Mouse (Mus musculus): ENCODE measurements around the gene Slc8a1. TPM values are rescaled to one million over a fixed set of nuclear protein-coding genes. Genes with fewer than 3 reads are reported as not detected.

Gene Slc8a1
- polyA plus RNA-seq, 1 experiment from 2014 or later: 21.0 TPM

GRCm38 (mm10) chr17:81579728-81580425 is 158.3 kb downstream of the Slc8a1 start:
- Histone ChIP-seq H3K27me3 (ENCODE audit: control insufficient read depth, insufficient read depth, low read length) (no peaks in the 10 kb centered on the region), H3K9ac (ENCODE audit: low read depth, low read length) (no peak overlapping the region), H3K9me3 (ENCODE audit: control insufficient read depth, low read length) (no peaks in the 10 kb centered on the region; the same call in 1 of the 2 replicates), H3K4me3 (ENCODE audit: low read length) (no peak overlapping the region), H3K27ac (ENCODE audit: low read depth, low read length) (0 out of 2 replicates have a peak overlapping the region, but pooled peaks have one; percentile 27), H3K4me1 (ENCODE audit: control insufficient read depth, insufficient read depth, low read length) (no peaks in the 10 kb centered on the region), H3K36me3 (ENCODE audit: control insufficient read depth, insufficient read depth, low read length) (no peaks in the 10 kb centered on the region), H3K4me2 (replicated peaks; ENCODE audit: low read depth, low read length) (no peak overlapping the region)
- WGBS: 64% methylated on average over 10 of the region's 10 CpGs
- ATAC-seq (ENCODE audit: low FRiP score, low TSS enrichment): no peak

DNA sequence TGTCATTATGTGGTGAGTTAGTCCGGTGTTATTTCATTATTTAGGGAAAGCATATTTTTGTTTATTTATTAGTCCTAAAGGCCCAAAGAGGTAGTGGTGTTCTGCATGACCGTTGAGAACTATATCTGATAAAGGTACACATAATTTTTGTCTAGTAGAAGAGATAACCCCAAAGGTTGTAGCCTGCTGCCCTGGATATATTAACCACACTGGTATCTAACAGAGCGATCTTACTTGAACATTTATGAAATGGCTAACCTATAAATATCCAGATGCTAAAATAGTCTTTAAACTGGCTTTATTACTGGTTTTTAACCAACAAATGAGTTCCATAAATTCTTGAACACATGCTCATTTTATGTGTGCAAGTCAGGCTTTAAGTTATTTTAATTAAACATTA is 161.3 kb downstream of the Slc8a1 start:
- H3K27ac ChIP-seq (ENCODE audit: low read depth, low read length): no peak overlapping the region
- ATAC-seq (ENCODE audit: low FRiP score, low TSS enrichment): no peak
- no peak overlapping the region for H3K4me2 ChIP-seq (replicated peaks; ENCODE audit: low read depth, low read length)
- no peaks in the 10 kb centered on the region; the same call in 1 of the 2 replicates for H3K9me3 ChIP-seq (ENCODE audit: control insufficient read depth, low read length)
- no peak overlapping the region for H3K4me3 ChIP-seq (ENCODE audit: low read length)
- WGBS: 80% methylated on average over 3 of the region's 3 CpGs
- no peaks in the 10 kb centered on the region for H3K27me3 ChIP-seq (ENCODE audit: control insufficient read depth, insufficient read depth, low read length)
- H3K4me1 ChIP-seq (ENCODE audit: control insufficient read depth, insufficient read depth, low read length): no peaks in the 10 kb centered on the region
- no peak overlapping the region for H3K9ac ChIP-seq (ENCODE audit: low read depth, low read length)
- no peaks in the 10 kb centered on the region for H3K36me3 ChIP-seq (ENCODE audit: control insufficient read depth, insufficient read depth, low read length)

DNA sequence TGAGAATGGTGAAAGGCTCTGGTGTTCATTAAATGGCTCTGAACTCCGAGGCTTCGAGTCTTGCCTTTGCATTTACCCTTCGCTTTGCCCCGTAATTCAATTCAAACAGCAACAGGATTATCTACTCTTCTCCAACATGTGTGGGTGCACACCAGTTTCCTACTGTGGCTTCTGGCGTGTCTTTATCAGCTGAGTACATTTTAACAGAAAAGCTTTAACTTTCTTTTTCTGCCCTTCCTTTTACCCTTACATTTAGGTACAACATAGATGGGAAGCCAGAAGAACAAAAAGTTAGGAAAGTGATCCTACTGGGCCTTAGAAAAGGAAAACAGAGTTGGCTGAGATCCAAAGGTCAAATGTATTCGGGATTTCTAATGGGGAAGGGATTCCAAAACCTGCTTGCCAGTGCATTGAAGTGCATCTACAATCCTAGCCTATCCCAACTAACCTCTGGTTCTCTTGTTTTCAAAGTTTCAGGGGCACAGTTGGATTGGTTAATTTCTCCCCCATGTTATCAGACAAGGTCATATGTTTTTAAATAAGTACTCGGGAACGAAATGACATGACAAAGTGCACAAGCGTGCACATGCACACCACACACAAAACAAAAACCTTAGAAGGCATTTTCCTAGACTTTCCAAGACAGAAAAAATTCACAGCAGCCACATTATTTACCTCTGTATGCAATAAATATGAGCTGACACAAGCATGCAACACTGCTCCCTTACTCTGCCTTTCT is 172.4 kb downstream of the Slc8a1 start:
- Histone ChIP-seq H3K27ac (ENCODE audit: low read depth, low read length) (no peak overlapping the region), H3K9me3 (ENCODE audit: control insufficient read depth, low read length) (no peaks in the 10 kb centered on the region), H3K4me2 (replicated peaks; ENCODE audit: low read depth, low read length) (no peak overlapping the region), H3K4me1 (ENCODE audit: control insufficient read depth, insufficient read depth, low read length) (no peaks in the 10 kb centered on the region), H3K9ac (ENCODE audit: low read depth, low read length) (no peak overlapping the region), H3K4me3 (ENCODE audit: low read length) (no peak overlapping the region), H3K27me3 (ENCODE audit: control insufficient read depth, insufficient read depth, low read length) (no peaks in the 10 kb centered on the region), H3K36me3 (ENCODE audit: control insufficient read depth, insufficient read depth, low read length) (no peaks in the 10 kb centered on the region)
- WGBS: 77% methylated on average over 9 of the region's 9 CpGs
- ATAC-seq (ENCODE audit: low FRiP score, low TSS enrichment): no peak

GRCm38 (mm10) chr17:81554052-81554734 is 184.0 kb downstream of the Slc8a1 start:
- Histone ChIP-seq H3K4me3 (ENCODE audit: low read length) (no peak overlapping the region), H3K4me1 (ENCODE audit: control insufficient read depth, insufficient read depth, low read length) (peaks cover 5% of the 10 kb centered on the region; the same call in 1 of the 2 replicates), H3K27ac (ENCODE audit: low read depth, low read length) (no peak overlapping the region), H3K27me3 (ENCODE audit: control insufficient read depth, insufficient read depth, low read length) (no peaks in the 10 kb centered on the region), H3K9ac (ENCODE audit: low read depth, low read length) (no peak overlapping the region), H3K36me3 (ENCODE audit: control insufficient read depth, insufficient read depth, low read length) (no peaks in the 10 kb centered on the region), H3K4me2 (replicated peaks; ENCODE audit: low read depth, low read length) (no peak overlapping the region), H3K9me3 (ENCODE audit: control insufficient read depth, low read length) (no peaks in the 10 kb centered on the region)
- ATAC-seq (ENCODE audit: low FRiP score, low TSS enrichment): no peak
- 72% methylated on average over 6 of the region's 6 CpGs for WGBS

GRCm38 (mm10) chr17:81551856-81552635 is 186.1 kb downstream of the Slc8a1 start:
- Histone ChIP-seq H3K27ac (ENCODE audit: low read depth, low read length) (no peak overlapping the region; the same call in 1 of the 2 replicates), H3K4me1 (ENCODE audit: control insufficient read depth, insufficient read depth, low read length) (peaks cover 10% of the 10 kb centered on the region; the same call in 1 of the 2 replicates), H3K36me3 (ENCODE audit: control insufficient read depth, insufficient read depth, low read length) (no peaks in the 10 kb centered on the region), H3K9ac (ENCODE audit: low read depth, low read length) (no peak overlapping the region), H3K4me2 (replicated peaks; ENCODE audit: low read depth, low read length) (no peak overlapping the region), H3K9me3 (ENCODE audit: control insufficient read depth, low read length) (no peaks in the 10 kb centered on the region), H3K27me3 (ENCODE audit: control insufficient read depth, insufficient read depth, low read length) (no peaks in the 10 kb centered on the region), H3K4me3 (ENCODE audit: low read length) (no peak overlapping the region)
- WGBS: 43% methylated on average over 6 of the region's 6 CpGs
- ATAC-seq (ENCODE audit: low FRiP score, low TSS enrichment): peak; percentile 55; the same call in 1 of the 2 replicates

DNA sequence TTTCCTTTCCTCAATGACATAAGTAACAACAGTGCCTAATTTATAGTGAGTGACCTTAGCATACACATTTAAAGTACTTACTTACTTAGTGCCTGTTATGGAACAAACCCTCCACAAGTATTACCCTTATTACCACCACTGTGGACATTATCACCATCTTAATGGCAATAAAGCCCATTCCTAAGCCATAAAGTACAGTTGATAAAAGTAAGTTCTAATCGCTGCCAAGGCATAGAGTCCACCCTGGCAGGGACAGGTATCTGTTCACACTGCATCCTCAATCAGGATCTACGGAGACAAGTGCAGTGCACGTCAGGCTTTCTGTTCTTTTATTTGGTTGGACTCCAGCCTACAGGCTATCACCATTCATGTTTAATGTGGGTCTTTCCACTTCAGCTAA is 187.3 kb downstream of the Slc8a1 start:
- H3K4me3 ChIP-seq (ENCODE audit: low read length): no peak overlapping the region

GRCm38 (mm10) chr17:81548016-81548415 is 190.2 kb downstream of the Slc8a1 start:
- H3K9ac ChIP-seq (ENCODE audit: low read depth, low read length): no peak overlapping the region
- H3K27ac ChIP-seq (ENCODE audit: low read depth, low read length): no peak overlapping the region
- 33% methylated on average over 4 of the region's 4 CpGs for WGBS
- H3K4me1 ChIP-seq (ENCODE audit: control insufficient read depth, insufficient read depth, low read length): peaks cover 16% of the 10 kb centered on the region; the same call in 1 of the 2 replicates
- no peak overlapping the region for H3K4me3 ChIP-seq (ENCODE audit: low read length)
- H3K27me3 ChIP-seq (ENCODE audit: control insufficient read depth, insufficient read depth, low read length): no peaks in the 10 kb centered on the region
- H3K36me3 ChIP-seq (ENCODE audit: control insufficient read depth, insufficient read depth, low read length): no peaks in the 10 kb centered on the region
- H3K4me2 ChIP-seq (replicated peaks; ENCODE audit: low read depth, low read length): no peak overlapping the region
- ATAC-seq (ENCODE audit: low FRiP score, low TSS enrichment): no peak
- H3K9me3 ChIP-seq (ENCODE audit: control insufficient read depth, low read length): no peaks in the 10 kb centered on the region

More for the DNA sequence above, 187.3 kb downstream of the Slc8a1 start:
- ATAC-seq (ENCODE audit: low FRiP score, low TSS enrichment): no peak
- no peak overlapping the region for H3K9ac ChIP-seq (ENCODE audit: low read depth, low read length)
- H3K9me3 ChIP-seq (ENCODE audit: control insufficient read depth, low read length): no peaks in the 10 kb centered on the region
- H3K27ac ChIP-seq (ENCODE audit: low read depth, low read length): no peak overlapping the region
- 92% methylated on average over 3 of the region's 3 CpGs for WGBS
- H3K36me3 ChIP-seq (ENCODE audit: control insufficient read depth, insufficient read depth, low read length): no peaks in the 10 kb centered on the region
- H3K4me1 ChIP-seq (ENCODE audit: control insufficient read depth, insufficient read depth, low read length): peaks cover 16% of the 10 kb centered on the region; the same call in 1 of the 2 replicates
- H3K4me2 ChIP-seq (replicated peaks; ENCODE audit: low read depth, low read length): no peak overlapping the region
- H3K27me3 ChIP-seq (ENCODE audit: control insufficient read depth, insufficient read depth, low read length): no peaks in the 10 kb centered on the region

GRCm38 (mm10) chr17:81546525-81546924 is 191.7 kb downstream of the Slc8a1 start:
- no peaks in the 10 kb centered on the region for H3K27me3 ChIP-seq (ENCODE audit: control insufficient read depth, insufficient read depth, low read length)
- no peak overlapping the region for H3K4me3 ChIP-seq (ENCODE audit: low read length)
- H3K4me2 ChIP-seq (replicated peaks; ENCODE audit: low read depth, low read length): no peak overlapping the region
- no peak overlapping the region for H3K9ac ChIP-seq (ENCODE audit: low read depth, low read length)
- no peak for ATAC-seq (ENCODE audit: low FRiP score, low TSS enrichment)
- H3K4me1 ChIP-seq (ENCODE audit: control insufficient read depth, insufficient read depth, low read length): peaks cover 11% of the 10 kb centered on the region; the same call in 1 of the 2 replicates
- H3K36me3 ChIP-seq (ENCODE audit: control insufficient read depth, insufficient read depth, low read length): no peaks in the 10 kb centered on the region
- 62% methylated on average over 6 of the region's 6 CpGs for WGBS
- H3K27ac ChIP-seq (ENCODE audit: low read depth, low read length): no peak overlapping the region
- no peaks in the 10 kb centered on the region for H3K9me3 ChIP-seq (ENCODE audit: control insufficient read depth, low read length)
